Mouse (Mus musculus) stomach, embryonic 16.5 days (tissue): ENCODE results near the gene Rnft1. TPM values are rescaled to one million over a fixed set of nuclear protein-coding genes. Genes with fewer than 3 reads are reported as not detected.
"Not testable (repeated sequence)": the region's sequence is repeated elsewhere in the genome, so short reads cannot be mapped to it uniquely, and the experiment has no call there.

Experiments
- ATAC-seq: fragments of 200-750 bp; cut with Nextera tagmentation; 2 replicates; pipeline ENCODE4 v1.8.0; 2017; ENCODE audit warnings: moderate number of reproducible peaks, moderate TSS enrichment; ENCODE audit not compliant: insufficient read depth, low FRiP score
- H3K27ac ChIP-seq: fragments of 300-500 bp; sonication (generic); 2 replicates; pipeline ENCODE4 v1.5.1; 2014; ENCODE audit warnings: low read length
- H3K27me3 ChIP-seq: fragments of 300-500 bp; sonication (generic); 2 replicates; pipeline ENCODE4 v1.6.1; 2014; ENCODE audit warnings: low read length, control low read depth, mixed read lengths; ENCODE audit not compliant: control insufficient read depth, insufficient read depth
- H3K36me3 ChIP-seq: fragments of 300-500 bp; sonication (generic); 2 replicates; pipeline ENCODE4 v1.6.1; 2014; ENCODE audit warnings: low read length; ENCODE audit not compliant: control insufficient read depth, insufficient read depth
- H3K4me1 ChIP-seq: fragments of 300-500 bp; sonication (generic); 2 replicates; pipeline ENCODE4 v1.6.1; 2014; ENCODE audit warnings: low read length, control low read depth, mixed read lengths; ENCODE audit not compliant: control insufficient read depth, insufficient read depth
- H3K4me2 ChIP-seq: fragments of 300-500 bp; sonication (generic); 2 replicates; pipeline ENCODE4 v1.6.1; 2014; ENCODE audit warnings: low read depth, low read length, mixed read lengths
- H3K4me3 ChIP-seq: fragments of 300-500 bp; sonication (generic); replicated peaks from 2 replicates; pipeline ENCODE4 v1.5.1; 2014; ENCODE audit warnings: mild to moderate bottlenecking, low read length
- H3K9ac ChIP-seq: fragments of 300-500 bp; sonication (generic); 2 replicates; pipeline ENCODE4 v1.6.1; 2014; ENCODE audit warnings: low read length
- H3K9me3 ChIP-seq: fragments of 300-500 bp; sonication (generic); replicated peaks from 2 replicates; pipeline ENCODE4 v1.6.1; 2016; ENCODE audit warnings: low read length, control low read depth; ENCODE audit not compliant: control insufficient read depth
- WGBS: fragments of 180-500 bp; shearing (Covaris S2); extraction: QIAGEN DNeasy Blood & Tissue Kit; methylation state at CpG from one replicate; pipeline ENCODE4 v1.1.7; 2014; 5-methylcytosine and 5-hydroxymethylcytosine counted together
- polyA plus RNA-seq: library from polyadenylated mRNA; unstranded; fragments of >200 nt; fragmentation: Nextera tagmentation; extraction: Ambion mirVana; gene quantifications from 2 replicates; pipeline ENCODE4 v1.2.1, GENCODE M21; 2015

Gene Rnft1
- polyA plus RNA-seq, 1 experiment from 2014 or later: 68.1 TPM

GRCm38 (mm10) chr11:86500795-86501194, 16.3 kb downstream of the Rnft1 start:
- no peak overlapping the region for H3K9ac ChIP-seq
- H3K4me2 ChIP-seq: no peak overlapping the region
- 75% methylated on average over 1 of the region's 1 CpGs for WGBS
- peaks cover 4% of the 10 kb centered on the region; the same call in 1 of the 2 replicates for H3K36me3 ChIP-seq
- no peaks in the 10 kb centered on the region for H3K9me3 ChIP-seq
- no peak overlapping the region for H3K27ac ChIP-seq
- no peaks in the 10 kb centered on the region for H3K4me1 ChIP-seq
- ATAC-seq: no peak
- no peak overlapping the region for H3K4me3 ChIP-seq
- H3K27me3 ChIP-seq: no peaks in the 10 kb centered on the region

- no peak overlapping the region for H3K4me3 ChIP-seq
- ATAC-seq: no peak
- peaks cover 10% of the 10 kb centered on the region; the same call in 1 of the 2 replicates for H3K36me3 ChIP-seq
- no peak overlapping the region for H3K27ac ChIP-seq
- 87% methylated on average over 2 of the region's 2 CpGs for WGBS
- H3K4me2 ChIP-seq: no peak overlapping the region
- H3K27me3 ChIP-seq: no peaks in the 10 kb centered on the region
- H3K9me3 ChIP-seq: no peaks in the 10 kb centered on the region
- H3K9ac ChIP-seq: no peak overlapping the region
- no peaks in the 10 kb centered on the region for H3K4me1 ChIP-seq
Measured at GRCm38 (mm10) chr11:86503121-86503520, 18.7 kb downstream of the Rnft1 start.

GRCm38 (mm10) chr11:86507334-86507733, 22.9 kb downstream of the Rnft1 start:
- Histone ChIP-seq H3K36me3 (peaks cover 25% of the 10 kb centered on the region; the same call in 1 of the 2 replicates), H3K27me3 (no peaks in the 10 kb centered on the region), H3K9me3 (no peaks in the 10 kb centered on the region), H3K4me3 (no peak overlapping the region), H3K4me1 (no peaks in the 10 kb centered on the region), H3K9ac (no peak overlapping the region), H3K4me2 (no peak overlapping the region), H3K27ac (no peak overlapping the region)
- no peak for ATAC-seq
- WGBS: 63% methylated on average over 2 of the region's 2 CpGs

GRCm38 (mm10) chr11:86507991-86508390, 23.5 kb downstream of the Rnft1 start:
- H3K36me3 ChIP-seq: peaks cover 25% of the 10 kb centered on the region; the same call in 1 of the 2 replicates
- 80% methylated on average over 2 of the region's 2 CpGs for WGBS
- H3K27ac ChIP-seq: no peak overlapping the region

GRCm38 (mm10) chr11:86516620-86517019, 32.2 kb downstream of the Rnft1 start:
- no peak overlapping the region for H3K4me2 ChIP-seq
- H3K9me3 ChIP-seq: no peaks in the 10 kb centered on the region
- WGBS: 89% methylated on average over 3 of the region's 3 CpGs
- peaks cover 16% of the 10 kb centered on the region for H3K36me3 ChIP-seq
- no peaks in the 10 kb centered on the region for H3K4me1 ChIP-seq
- no peak overlapping the region for H3K27ac ChIP-seq
- H3K27me3 ChIP-seq: no peaks in the 10 kb centered on the region
- H3K9ac ChIP-seq: no peak overlapping the region
- no peak for ATAC-seq
- no peak overlapping the region for H3K4me3 ChIP-seq

More at GRCm38 (mm10) chr11:86507991-86508390, 23.5 kb downstream of the Rnft1 start:
- no peaks in the 10 kb centered on the region for H3K4me1 ChIP-seq
- H3K9ac ChIP-seq: no peak overlapping the region
- no peak overlapping the region for H3K4me2 ChIP-seq
- no peaks in the 10 kb centered on the region for H3K27me3 ChIP-seq
- no peak overlapping the region for H3K4me3 ChIP-seq
- H3K9me3 ChIP-seq: no peaks in the 10 kb centered on the region
- ATAC-seq: no peak

- WGBS: 92% methylated on average over 3 of the region's 3 CpGs
- Histone ChIP-seq H3K27me3 (no peaks in the 10 kb centered on the region), H3K4me1 (no peaks in the 10 kb centered on the region), H3K4me2 (no peak overlapping the region), H3K36me3 (peaks cover 16% of the 10 kb centered on the region), H3K4me3 (no peak overlapping the region), H3K27ac (no peak overlapping the region), H3K9ac (no peak overlapping the region), H3K9me3 (no peaks in the 10 kb centered on the region)
- no peak for ATAC-seq
Measured at GRCm38 (mm10) chr11:86517229-86517628, 32.8 kb downstream of the Rnft1 start.

GRCm38 (mm10) chr11:86519751-86520150, 35.3 kb downstream of the Rnft1 start:
- Histone ChIP-seq H3K9me3 (no peaks in the 10 kb centered on the region), H3K4me3 (no peak overlapping the region), H3K27me3 (no peaks in the 10 kb centered on the region), H3K27ac (no peak overlapping the region), H3K36me3 (peaks cover 24% of the 10 kb centered on the region), H3K4me2 (no peak overlapping the region), H3K9ac (no peak overlapping the region), H3K4me1 (no peaks in the 10 kb centered on the region)
- ATAC-seq: no peak
- 86% methylated on average over 7 of the region's 7 CpGs for WGBS

GRCm38 (mm10) chr11:86527528-86527927, 43.1 kb downstream of the Rnft1 start:
- Histone ChIP-seq H3K27me3 (no peaks in the 10 kb centered on the region), H3K9ac (no peak overlapping the region), H3K4me3 (no peak overlapping the region), H3K36me3 (peaks cover 15% of the 10 kb centered on the region), H3K4me2 (no peak overlapping the region), H3K9me3 (no peaks in the 10 kb centered on the region), H3K4me1 (no peaks in the 10 kb centered on the region), H3K27ac (no peak overlapping the region)
- WGBS: 91% methylated on average over 4 of the region's 4 CpGs
- no peak for ATAC-seq

- Histone ChIP-seq H3K4me3 (no peak overlapping the region), H3K4me2 (no peak overlapping the region), H3K36me3 (peaks cover 9% of the 10 kb centered on the region; the same call in 1 of the 2 replicates), H3K9ac (no peak overlapping the region), H3K9me3 (no peaks in the 10 kb centered on the region), H3K27ac (no peak overlapping the region), H3K27me3 (no peaks in the 10 kb centered on the region), H3K4me1 (no peaks in the 10 kb centered on the region)
- WGBS: 58% methylated on average over 1 of the region's 1 CpGs
- ATAC-seq: no peak
Measured at GRCm38 (mm10) chr11:86532834-86533233, 48.4 kb downstream of the Rnft1 start.

- 91% methylated on average over 6 of the region's 6 CpGs for WGBS
Measured at GRCm38 (mm10) chr11:86533302-86533701, 48.8 kb downstream of the Rnft1 start.

More at GRCm38 (mm10) chr11:86533302-86533701, 48.8 kb downstream of the Rnft1 start:
- H3K9ac ChIP-seq, H3K4me2 ChIP-seq, H3K4me3 ChIP-seq, H3K27ac ChIP-seq, H3K36me3 ChIP-seq, ATAC-seq, H3K4me1 ChIP-seq, H3K27me3 ChIP-seq, H3K9me3 ChIP-seq: not testable (repeated sequence)
